Mouse (Mus musculus): ENCODE data around the gene Hist3h2ba. TPM values are rescaled to one million over a fixed set of nuclear protein-coding genes. Genes with fewer than 3 reads are reported as not detected.

Gene Hist3h2ba
- total RNA-seq, 2 experiments from 2014 or later, result 172 to 180 TPM

- intact Hi-C loops (cut with DNase I), result no loop called here
- no peak for DNase-seq (ENCODE audit: extremely low spot score in 1 of 2, low spot score in 2 of 2)
These were observed 10.6 kb downstream of the Hist3h2ba start for GRCm38 (mm10) chr11:58959186-58959825.

- intact Hi-C loops (cut with DNase I), result loop anchor here (10.0 kb wide), 1 partner anchor 335 kb away; the partner anchor contains the start of gene Wnt3a
These were observed 11.3 kb downstream of the Hist3h2ba start for GRCm38 (mm10) chr11:58959921-58960465.

GRCm38 (mm10) chr11:58961364-58962177, 12.9 kb downstream of the Hist3h2ba start:
- intact Hi-C loops (cut with DNase I), result loop anchor here (10.0 kb wide), 1 partner anchor 333 kb away; the partner anchor contains the start of gene Wnt3a
- DNase-seq (ENCODE audit: extremely low spot score in 1 of 2, low spot score in 2 of 2), result peak in 1 of 2 experiments; percentile 21

More at GRCm38 (mm10) chr11:58959921-58960465, 11.3 kb downstream of the Hist3h2ba start:
- DNase-seq (ENCODE audit: extremely low spot score in 1 of 2, low spot score in 2 of 2), result peak; percentile 78 to 84

- peak in 1 of 2 experiments; percentile 72 for DNase-seq (ENCODE audit: extremely low spot score in 1 of 2, low spot score in 2 of 2)
- intact Hi-C loops (cut with DNase I), result loop anchor here (10.0 kb wide), 1 partner anchor 331 kb away; the partner anchor contains the start of gene Wnt3a
These were observed 14.8 kb downstream of the Hist3h2ba start for GRCm38 (mm10) chr11:58963543-58963942.

GRCm38 (mm10) chr11:58964216-58964615, 15.5 kb downstream of the Hist3h2ba start:
- intact Hi-C loops (cut with DNase I), result loop anchor here (10.0 kb wide), 1 partner anchor 331 kb away; the partner anchor contains the start of gene Wnt3a

GRCm38 (mm10) chr11:58965001-58965760, 16.5 kb downstream of the Hist3h2ba start:
- intact Hi-C loops (cut with DNase I), result loop anchor here (10.0 kb wide), 1 partner anchor 330 kb away; the partner anchor contains the start of gene Wnt3a

More at GRCm38 (mm10) chr11:58964216-58964615, 15.5 kb downstream of the Hist3h2ba start:
- DNase-seq (ENCODE audit: extremely low spot score in 1 of 2, low spot score in 2 of 2), result no peak

GRCm38 (mm10) chr11:58967346-58967745, 18.6 kb downstream of the Hist3h2ba start:
- intact Hi-C loops (cut with DNase I), result loop anchor here (10.0 kb wide), 1 partner anchor 327 kb away; the partner anchor contains the start of gene Wnt3a

More at GRCm38 (mm10) chr11:58965001-58965760, 16.5 kb downstream of the Hist3h2ba start:
- no peak for DNase-seq (ENCODE audit: extremely low spot score in 1 of 2, low spot score in 2 of 2)

GRCm38 (mm10) chr11:58968551-58968950, 19.8 kb downstream of the Hist3h2ba start:
- DNase-seq (ENCODE audit: extremely low spot score in 1 of 2, low spot score in 2 of 2), result peak in 1 of 2 experiments; percentile 18
- intact Hi-C loops (cut with DNase I), result loop anchor here (10.0 kb wide), 1 partner anchor 326 kb away; the partner anchor contains the start of gene Wnt3a

More at GRCm38 (mm10) chr11:58967346-58967745, 18.6 kb downstream of the Hist3h2ba start:
- DNase-seq (ENCODE audit: extremely low spot score in 1 of 2, low spot score in 2 of 2), result no peak

- intact Hi-C loops (cut with DNase I), result loop anchor here (10.0 kb wide), 1 partner anchor 326 kb away; the partner anchor contains the start of gene Wnt3a
- peak in 1 of 2 experiments; percentile 21 for DNase-seq (ENCODE audit: extremely low spot score in 1 of 2, low spot score in 2 of 2)
These were observed 20.3 kb downstream of the Hist3h2ba start for GRCm38 (mm10) chr11:58969027-58969426.

GRCm38 (mm10) chr11:58969659-58970058, 20.9 kb downstream of the Hist3h2ba start:
- peak in 1 of 2 experiments; percentile 4 for DNase-seq (ENCODE audit: extremely low spot score in 1 of 2, low spot score in 2 of 2)
- intact Hi-C loops (cut with DNase I), result loop anchor here (10.0 kb wide), 2 partner anchors 215 to 325 kb away; partner anchors contain the start of genes Gjc2 and Wnt3a

- intact Hi-C loops (cut with DNase I), result loop anchor here (10.0 kb wide), 1 partner anchor 214 kb away; the partner anchor contains the start of gene Gjc2
- peak in 1 of 2 experiments; percentile 25 for DNase-seq (ENCODE audit: extremely low spot score in 1 of 2, low spot score in 2 of 2)
These were observed 22.3 kb downstream of the Hist3h2ba start for GRCm38 (mm10) chr11:58970831-58971530.

- no peak for DNase-seq (ENCODE audit: extremely low spot score in 1 of 2, low spot score in 2 of 2)
- intact Hi-C loops (cut with DNase I), result loop anchor here (10.0 kb wide), 1 partner anchor 213 kb away; the partner anchor contains the start of gene Gjc2
These were observed 23.1 kb downstream of the Hist3h2ba start for GRCm38 (mm10) chr11:58971796-58972195.

GRCm38 (mm10) chr11:58974414-58974813, 25.7 kb downstream of the Hist3h2ba start:
- DNase-seq (ENCODE audit: extremely low spot score in 1 of 2, low spot score in 2 of 2), result no peak
- intact Hi-C loops (cut with DNase I), result loop anchor here (10.0 kb wide), 1 partner anchor 210 kb away; the partner anchor contains the start of gene Gjc2

- intact Hi-C loops (cut with DNase I), result loop anchor here (10.0 kb wide), 1 partner anchor 208 kb away; the partner anchor contains the start of gene Gjc2
- no peak for DNase-seq (ENCODE audit: extremely low spot score in 1 of 2, low spot score in 2 of 2)
These were observed 28.4 kb downstream of the Hist3h2ba start for GRCm38 (mm10) chr11:58977150-58977549.

GRCm38 (mm10) chr11:58977607-58978026, 28.9 kb downstream of the Hist3h2ba start:
- intact Hi-C loops (cut with DNase I), result loop anchor here (10.0 kb wide), 1 partner anchor 207 kb away; the partner anchor contains the start of gene Gjc2
- no peak for DNase-seq (ENCODE audit: extremely low spot score in 1 of 2, low spot score in 2 of 2)

- intact Hi-C loops (cut with DNase I), result loop anchor here (10.0 kb wide), 1 partner anchor 207 kb away; the partner anchor contains the start of gene Gjc2
- DNase-seq (ENCODE audit: extremely low spot score in 1 of 2, low spot score in 2 of 2), result peak; percentile 55 to 69
These were observed 29.4 kb downstream of the Hist3h2ba start, which contains the start of gene Trim11 for GRCm38 (mm10) chr11:58978027-58978705. Gene Trim11, plus strand, starts transcription at chr11:58978093.

All from left cerebral cortex, postnatal 10 days (tissue).